Mouse (Mus musculus) thymus, adult 2 months (tissue): ENCODE measurements at regions not wholly inside any gene's neighbourhood (a gene's known extent, or its start where the extent isn't known, plus 50 kb on each side); places are given as distances from the start of the nearest gene placed in this dataset.

Experiments
- DNase-seq: peaks from one replicate; pipeline ENCODE4 v3.0.0; 2021
- H3K27ac ChIP-seq: fragments of 200-500 bp; 2 replicates; pipeline ENCODE4 v1.5.1; 2012; ENCODE audit warnings: low read length, control low read depth; ENCODE audit not compliant: control insufficient read depth, insufficient read depth
- H3K27me3 ChIP-seq: fragments of 200-500 bp; 2 replicates; pipeline ENCODE4 v1.6.1; 2012; ENCODE audit warnings: mild to moderate bottlenecking, low read length, moderate library complexity, mixed read lengths; ENCODE audit not compliant: control insufficient read depth, insufficient read depth
- H3K36me3 ChIP-seq: fragments of 200-500 bp; 2 replicates; pipeline ENCODE4 v1.6.1; 2012; ENCODE audit warnings: mild to moderate bottlenecking, low read length, moderate library complexity; ENCODE audit not compliant: control insufficient read depth, insufficient read depth
- H3K4me1 ChIP-seq: fragments of 200-500 bp; replicated peaks from 2 replicates; pipeline ENCODE4 v1.6.1; 2012; ENCODE audit warnings: low read length; ENCODE audit not compliant: control insufficient read depth, insufficient read depth
- H3K4me3 ChIP-seq: fragments of 200-500 bp; 2 replicates; pipeline ENCODE4 v1.5.1; 2012; ENCODE audit warnings: mild to moderate bottlenecking, low read length, control low read depth, moderate library complexity; ENCODE audit not compliant: control insufficient read depth, insufficient read depth
- CTCF ChIP-seq: fragments of 200-500 bp; IDR thresholded peaks from 2 replicates; pipeline ENCODE4 v1.5.1; 2012; ENCODE audit warnings: mild to moderate bottlenecking, control low read depth, low read length, moderate library complexity, borderline replicate concordance; ENCODE audit not compliant: control insufficient read depth, poor library complexity, insufficient read depth; ENCODE audit errors: extremely low read depth
- POLR2A ChIP-seq: fragments of 200-500 bp; IDR thresholded peaks from 2 replicates; pipeline ENCODE4 v1.6.1; 2012; ENCODE audit warnings: mild to moderate bottlenecking, low read length, control low read depth, moderate library complexity; ENCODE audit not compliant: control insufficient read depth, poor library complexity, insufficient read depth; ENCODE audit errors: extremely low read depth
- WGBS: fragments of 180-500 bp; shearing (Covaris S2); methylation state at CpG from one replicate; pipeline ENCODE4 v1.1.7; 2018; 5-methylcytosine and 5-hydroxymethylcytosine counted together

GRCm38 (mm10) chr7:128937976-128938730 is 193.4 kb downstream of the Sec23ip start:
- H3K4me1 ChIP-seq: no peaks in the 10 kb centered on the region
- no peak overlapping the region for H3K4me3 ChIP-seq
- 48% methylated on average over 6 of the region's 6 CpGs for WGBS
- DNase-seq: no peak
- no peaks in the 10 kb centered on the region for H3K36me3 ChIP-seq
- H3K27me3 ChIP-seq: no peaks in the 10 kb centered on the region
- TF ChIP-seq POLR2A (no peak), CTCF (no peak)
- H3K27ac ChIP-seq: no peak overlapping the region

GRCm38 (mm10) chr7:128960575-128960974 is 215.8 kb downstream of the Sec23ip start:
- H3K27me3 ChIP-seq: no peaks in the 10 kb centered on the region
- H3K4me3 ChIP-seq: no peak overlapping the region
- WGBS: 87% methylated on average over 5 of the region's 5 CpGs
- no peak overlapping the region for H3K27ac ChIP-seq
- no peaks in the 10 kb centered on the region for H3K4me1 ChIP-seq
- no peaks in the 10 kb centered on the region for H3K36me3 ChIP-seq
- DNase-seq: no peak
- TF ChIP-seq CTCF: no peak

- Histone ChIP-seq H3K27ac (no peak overlapping the region), H3K27me3 (no peaks in the 10 kb centered on the region), H3K4me1 (no peaks in the 10 kb centered on the region), H3K4me3 (no peak overlapping the region), H3K36me3 (no peaks in the 10 kb centered on the region)
- TF ChIP-seq CTCF: no peak
- TF ChIP-seq POLR2A: no peak
- WGBS: 80% methylated on average over 4 of the region's 4 CpGs
- DNase-seq: no peak
Measured at GRCm38 (mm10) chr7:128979904-128980303, 235.2 kb downstream of the Sec23ip start.

GRCm38 (mm10) chr7:128980827-128981226 is 236.1 kb downstream of the Sec23ip start:
- Histone ChIP-seq H3K36me3 (no peaks in the 10 kb centered on the region), H3K4me3 (no peak overlapping the region), H3K27ac (no peak overlapping the region), H3K27me3 (no peaks in the 10 kb centered on the region), H3K4me1 (no peaks in the 10 kb centered on the region)
- DNase-seq: no peak
- 70% methylated on average over 7 of the region's 7 CpGs for WGBS
- TF ChIP-seq CTCF: no peak
- no peak for TF ChIP-seq POLR2A

- no peak for DNase-seq
- Histone ChIP-seq H3K4me1 (no peaks in the 10 kb centered on the region), H3K4me3 (no peak overlapping the region), H3K27ac (no peak overlapping the region), H3K36me3 (no peaks in the 10 kb centered on the region), H3K27me3 (no peaks in the 10 kb centered on the region)
- TF ChIP-seq CTCF (no peak), POLR2A (no peak)
- 85% methylated on average over 4 of the region's 4 CpGs for WGBS
Measured at GRCm38 (mm10) chr7:128998759-128999158, 254.0 kb downstream of the Sec23ip start.

GRCm38 (mm10) chr7:129002419-129002818 is 254.4 kb upstream of the Plpp4 start:
- Histone ChIP-seq H3K4me3 (no peak overlapping the region), H3K27ac (no peak overlapping the region), H3K27me3 (no peaks in the 10 kb centered on the region), H3K36me3 (no peaks in the 10 kb centered on the region), H3K4me1 (no peaks in the 10 kb centered on the region)
- DNase-seq: no peak
- TF ChIP-seq CTCF (no peak), POLR2A (no peak)
- 83% methylated on average over 5 of the region's 5 CpGs for WGBS

- Histone ChIP-seq H3K36me3 (no peaks in the 10 kb centered on the region), H3K27ac (no peak overlapping the region), H3K27me3 (no peaks in the 10 kb centered on the region), H3K4me3 (no peak overlapping the region), H3K4me1 (no peaks in the 10 kb centered on the region)
- no peak for DNase-seq
- TF ChIP-seq POLR2A: no peak
- 89% methylated on average over 1 of the region's 1 CpGs for WGBS
Measured at GRCm38 (mm10) chr7:129003150-129003549, 253.7 kb upstream of the Plpp4 start.
